Mouse (Mus musculus) right cerebral cortex, postnatal 36 days (tissue): ENCODE results near the gene Gm9508.

Source experiments
- DNase-seq, 2 experiments: peaks; one replicate each; pipeline ENCODE4 v3.0.0; 2022; ENCODE audit warnings: low spot score in 2 of 2, mixed read lengths in 1 of 2

The Gm9508 gene

GRCm38 (mm10) chr10:77670710-77671109 is 26.3 kb downstream of the Gm9508 start:
- DNase-seq = no peak

- no peak for DNase-seq
These were observed 29.6 kb downstream of the Gm9508 start for GRCm38 (mm10) chr10:77667402-77667801.

- DNase-seq = no peak
These were observed 30.7 kb downstream of the Gm9508 start for GRCm38 (mm10) chr10:77666342-77666741.

DNA sequence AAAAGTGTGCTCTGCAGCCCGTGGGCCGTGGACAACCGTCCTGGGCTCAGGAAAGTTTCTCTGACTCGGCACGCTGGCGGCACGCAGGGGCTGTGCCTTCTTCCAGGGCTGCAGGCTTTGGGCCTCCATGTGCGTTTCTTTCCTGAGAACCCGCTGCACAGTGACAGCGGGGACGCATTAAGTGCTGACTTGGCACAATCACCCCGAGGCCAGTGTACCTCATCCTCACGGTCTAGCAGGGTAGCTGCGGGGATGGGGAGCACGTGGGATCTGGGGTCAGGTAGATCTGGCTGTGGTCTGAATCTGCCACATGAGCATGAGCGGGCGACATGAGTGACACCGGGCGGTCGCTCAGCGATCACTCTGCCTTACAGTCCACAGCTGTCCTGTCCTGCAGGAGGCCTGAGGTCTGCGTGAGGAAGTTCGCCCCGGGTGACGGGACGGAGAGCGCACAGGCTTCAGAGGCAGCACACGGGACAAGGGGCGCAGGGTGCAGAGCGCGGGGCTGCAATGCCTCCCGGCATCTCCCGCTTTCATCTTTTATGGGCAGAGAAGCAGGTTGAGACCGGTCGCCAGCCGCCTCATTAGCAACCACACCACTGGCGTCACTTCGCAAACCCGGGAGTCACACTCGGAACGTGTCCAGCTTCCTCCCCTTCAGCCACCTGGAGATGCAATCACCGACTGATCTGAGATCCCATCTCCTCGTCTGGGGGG is 32.9 kb downstream of the Gm9508 start:
- no peak for DNase-seq

- DNase-seq = no peak
These were observed 38.6 kb downstream of the Gm9508 start for GRCm38 (mm10) chr10:77658286-77658994.

GRCm38 (mm10) chr10:77652046-77652445 is 45.0 kb downstream of the Gm9508 start:
- no peak for DNase-seq

DNA sequence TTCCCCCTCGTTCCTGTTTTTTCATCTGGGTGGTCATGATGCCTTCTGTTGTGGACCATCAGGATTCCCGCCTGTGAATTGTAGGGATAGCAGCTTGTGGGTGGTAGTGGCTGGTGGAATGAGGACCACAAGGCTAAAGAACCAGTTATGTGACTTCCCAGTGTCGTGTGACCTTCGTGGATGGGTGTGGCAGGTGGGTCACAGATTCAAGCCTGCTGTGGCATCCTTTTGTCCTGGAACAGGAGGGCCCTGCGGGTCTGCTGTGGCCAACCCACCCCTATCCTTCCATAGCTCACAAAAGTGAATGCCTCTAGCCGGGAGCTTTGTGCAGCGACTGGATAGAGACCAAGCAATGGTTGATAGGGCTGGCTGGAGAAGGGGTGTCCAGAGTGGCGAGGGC is 49.1 kb downstream of the Gm9508 start:
- no peak for DNase-seq

- DNase-seq = no peak
These were observed 49.6 kb downstream of the Gm9508 start for GRCm38 (mm10) chr10:77647461-77647860.
